Mouse (Mus musculus) embryonic facial prominence, embryonic 10.5 days (tissue): ENCODE results near the gene Cnot4. TPM values are rescaled to one million over a fixed set of nuclear protein-coding genes. Genes with fewer than 3 reads are reported as not detected.
A peak's percentile ranks its signal among the peaks of the same experiment; 100 is the strongest.

Experiments used
- DNase-seq: peaks from one replicate; pipeline ENCODE4 v3.0.0-alpha.2; 2017; ENCODE audit warnings: low spot score
- H3K27ac ChIP-seq: fragments of 300-500 bp; sonication (generic); replicated peaks from 2 replicates; pipeline ENCODE4 v1.5.1; 2016; ENCODE audit warnings: mild to moderate bottlenecking
- H3K27me3 ChIP-seq: fragments of 300-500 bp; sonication (generic); replicated peaks from 2 replicates; pipeline ENCODE4 v1.6.1; 2016; ENCODE audit warnings: low read depth, mild to moderate bottlenecking; ENCODE audit not compliant: poor library complexity, severe bottlenecking
- H3K36me3 ChIP-seq: fragments of 300-500 bp; sonication (generic); replicated peaks from 2 replicates; pipeline ENCODE4 v1.6.1; 2016; ENCODE audit warnings: mild to moderate bottlenecking, moderate library complexity
- H3K4me1 ChIP-seq: fragments of 300-500 bp; sonication (generic); 2 replicates; pipeline ENCODE4 v1.6.1; 2016
- H3K4me3 ChIP-seq: fragments of 300-500 bp; sonication (generic); 2 replicates; pipeline ENCODE4 v1.5.1; 2016; ENCODE audit warnings: mild to moderate bottlenecking, moderate library complexity
- H3K9me3 ChIP-seq: fragments of 300-500 bp; sonication (generic); 2 replicates; pipeline ENCODE4 v1.6.1; 2016; ENCODE audit warnings: mild to moderate bottlenecking
- WGBS: fragments of 180-500 bp; shearing (Covaris S2); methylation state at CpG from one replicate; pipeline ENCODE4 v1.1.7; 2016; 5-methylcytosine and 5-hydroxymethylcytosine counted together
- polyA plus RNA-seq: library from polyadenylated mRNA; unstranded; fragments of >200 nt; fragmentation: Nextera tagmentation; extraction: Ambion mirVana; gene quantifications from 2 replicates; pipeline ENCODE4 v1.2.1, GENCODE M21; 2016

Gene Cnot4
- polyA plus RNA-seq, 1 experiment from 2014 or later: 30.1 TPM

DNA sequence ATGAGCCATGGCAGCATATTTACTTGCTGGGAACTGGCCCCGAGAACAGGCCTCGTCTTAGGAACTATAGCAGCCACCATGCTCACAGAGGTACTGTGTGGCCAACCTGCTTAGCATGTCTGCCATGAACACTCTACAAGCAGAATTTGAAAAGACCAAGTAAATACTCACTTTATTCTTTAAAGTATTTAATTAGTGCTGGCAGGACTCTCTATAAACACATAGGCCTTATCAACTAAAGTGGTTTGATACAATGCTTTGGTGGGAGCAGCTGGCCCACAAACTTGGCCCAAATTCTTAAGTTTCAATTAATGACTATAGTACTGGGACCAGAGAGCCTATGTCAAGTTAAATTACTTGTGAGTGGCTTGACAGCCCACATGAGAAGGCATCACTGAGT lies 105.5 kb downstream of the Cnot4 start:
- H3K4me1 ChIP-seq: peaks cover 20% of the 10 kb centered on the region
- WGBS: 96% methylated on average over 2 of the region's 2 CpGs
- no peak overlapping the region for H3K27ac ChIP-seq
- no peaks in the 10 kb centered on the region for H3K27me3 ChIP-seq
- DNase-seq: no peak
- peaks cover 3% of the 10 kb centered on the region for H3K36me3 ChIP-seq
- no peaks in the 10 kb centered on the region for H3K9me3 ChIP-seq
- no peak overlapping the region for H3K4me3 ChIP-seq

DNA sequence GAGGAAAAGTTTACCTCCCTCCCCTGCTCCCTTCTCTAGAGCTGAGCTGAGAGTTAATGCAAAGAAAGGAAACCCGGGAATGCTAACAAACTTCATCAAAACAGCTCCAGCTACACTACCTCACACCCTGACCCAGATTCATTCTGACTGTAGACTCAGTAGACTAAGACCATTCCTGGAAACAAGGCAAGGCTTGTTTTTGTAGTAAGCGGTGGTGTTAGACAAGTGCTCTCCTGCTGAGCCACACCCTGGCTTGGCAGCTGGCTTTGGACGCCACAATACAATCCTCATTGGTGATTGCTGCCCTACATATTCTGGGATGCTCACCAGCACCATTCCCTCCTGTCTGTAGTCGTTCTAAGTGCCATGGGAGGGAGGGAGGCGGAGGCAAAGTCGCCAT lies 106.3 kb downstream of the Cnot4 start:
- WGBS: 71% methylated on average over 6 of the region's 6 CpGs
- no peaks in the 10 kb centered on the region for H3K9me3 ChIP-seq
- no peaks in the 10 kb centered on the region for H3K27me3 ChIP-seq

GRCm38 (mm10) chr6:35016624-35017023 lies 116.9 kb downstream of the Cnot4 start:
- Histone ChIP-seq H3K36me3 (peaks cover 12% of the 10 kb centered on the region), H3K27ac (no peak overlapping the region), H3K4me1 (peaks cover 15% of the 10 kb centered on the region), H3K4me3 (no peak overlapping the region), H3K9me3 (no peaks in the 10 kb centered on the region), H3K27me3 (no peaks in the 10 kb centered on the region)
- WGBS: 89% methylated on average over 5 of the region's 5 CpGs
- no peak for DNase-seq

More for the DNA sequence above, 106.3 kb downstream of the Cnot4 start:
- DNase-seq: no peak
- Histone ChIP-seq H3K4me3 (no peak overlapping the region), H3K4me1 (peaks cover 22% of the 10 kb centered on the region), H3K36me3 (peaks cover 10% of the 10 kb centered on the region), H3K27ac (no peak overlapping the region)

- peak; percentile 60 for DNase-seq
- 63% methylated on average over 1 of the region's 1 CpGs for WGBS
- no peaks in the 10 kb centered on the region for H3K27me3 ChIP-seq
- H3K27ac ChIP-seq: no peak overlapping the region; the same call in 1 of the 2 replicates
- peaks cover 18% of the 10 kb centered on the region for H3K4me1 ChIP-seq
- H3K9me3 ChIP-seq: no peaks in the 10 kb centered on the region
- H3K4me3 ChIP-seq: no peak overlapping the region
- no peaks in the 10 kb centered on the region for H3K36me3 ChIP-seq
Observed at GRCm38 (mm10) chr6:35011953-35012352, 121.6 kb downstream of the Cnot4 start.

DNA sequence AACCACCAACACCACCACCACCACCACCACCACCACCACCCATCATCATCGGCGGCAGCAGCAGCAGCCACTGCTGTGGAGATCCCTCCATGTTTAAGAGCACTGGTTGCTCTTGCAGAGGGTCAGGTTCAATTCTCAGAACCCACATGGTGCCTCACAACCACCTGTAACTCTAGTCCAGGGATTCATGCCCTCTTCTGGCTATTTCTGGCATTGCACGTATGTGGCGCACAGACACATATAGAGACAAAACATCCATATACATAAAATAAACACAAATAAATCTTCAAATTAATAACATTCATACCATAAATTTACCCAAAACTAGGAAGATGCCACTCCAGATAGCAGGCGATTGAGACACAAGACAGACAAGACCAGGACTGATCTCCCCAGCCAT lies 122.8 kb downstream of the Cnot4 start:
- no peaks in the 10 kb centered on the region for H3K9me3 ChIP-seq
- WGBS: 92% methylated on average over 5 of the region's 5 CpGs
- H3K4me3 ChIP-seq: no peak overlapping the region
- no peak for DNase-seq
- no peak overlapping the region for H3K27ac ChIP-seq
- no peaks in the 10 kb centered on the region for H3K36me3 ChIP-seq
- no peaks in the 10 kb centered on the region for H3K27me3 ChIP-seq
- H3K4me1 ChIP-seq: peaks cover 18% of the 10 kb centered on the region

DNA sequence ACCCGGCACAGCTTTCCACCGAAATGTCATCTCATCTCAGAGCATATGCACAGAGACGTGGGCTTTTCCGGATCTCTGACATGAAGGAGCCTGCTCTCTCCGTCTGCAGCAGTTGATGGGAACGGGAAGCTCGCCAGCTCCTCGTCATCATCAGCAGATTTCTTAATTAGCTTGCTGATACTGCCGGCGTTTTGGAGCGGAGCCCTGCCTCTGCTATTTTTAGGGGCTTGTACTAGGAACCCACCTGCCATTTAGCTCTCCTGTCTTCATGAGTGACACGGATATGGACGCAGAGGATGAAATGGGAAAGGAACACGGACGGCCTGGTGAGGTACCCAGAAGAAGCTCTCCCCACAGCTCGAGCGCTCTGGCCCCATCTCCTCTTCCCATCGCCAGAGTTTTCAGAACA lies 131.3 kb downstream of the Cnot4 start:
- H3K4me3 ChIP-seq: no peak overlapping the region
- no peak for DNase-seq
- peaks cover 8% of the 10 kb centered on the region for H3K4me1 ChIP-seq
- H3K36me3 ChIP-seq: no peaks in the 10 kb centered on the region
- WGBS: 90% methylated on average over 18 of the region's 18 CpGs
- H3K27me3 ChIP-seq: no peaks in the 10 kb centered on the region
- H3K9me3 ChIP-seq: 0 out of 2 replicates have a peak, but pooled peaks cover 2% of the 10 kb centered on the region
- H3K27ac ChIP-seq: no peak overlapping the region

GRCm38 (mm10) chr6:34999101-34999500 lies 134.4 kb downstream of the Cnot4 start:
- peaks cover 18% of the 10 kb centered on the region for H3K4me1 ChIP-seq
- H3K4me3 ChIP-seq: peak overlapping the region; percentile 23
- H3K9me3 ChIP-seq: no peaks in the 10 kb centered on the region
- no peaks in the 10 kb centered on the region for H3K36me3 ChIP-seq
- H3K27ac ChIP-seq: peak overlapping the region; percentile 57; the same call in 1 of the 2 replicates
- WGBS: 11% methylated on average over 4 of the region's 4 CpGs
- no peaks in the 10 kb centered on the region for H3K27me3 ChIP-seq
- peak; percentile 44 for DNase-seq

DNA sequence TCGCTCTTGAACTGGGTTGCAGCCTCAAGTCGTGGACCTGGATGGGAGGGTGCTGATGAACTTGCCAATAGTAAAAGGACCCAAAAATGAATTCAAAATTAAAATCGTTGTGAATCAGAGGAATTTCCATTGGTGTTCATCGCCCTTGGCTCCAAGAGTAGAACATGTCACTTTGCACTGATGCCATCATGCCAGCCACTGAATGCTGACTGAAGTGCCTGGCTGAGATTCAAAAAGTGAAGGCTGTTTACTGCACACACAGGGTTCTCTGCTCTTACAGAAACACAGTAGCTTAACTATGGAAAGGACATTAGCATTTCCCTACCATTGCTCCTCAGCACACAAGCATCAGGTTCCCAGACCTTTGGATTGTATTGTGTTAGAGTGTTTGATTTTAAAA lies 137.0 kb downstream of the Cnot4 start:
- H3K9me3 ChIP-seq: no peaks in the 10 kb centered on the region
- H3K36me3 ChIP-seq: no peaks in the 10 kb centered on the region
- 0 out of 2 replicates have a peak, but pooled peaks cover 6% of the 10 kb centered on the region for H3K27me3 ChIP-seq
- H3K27ac ChIP-seq: no peak overlapping the region
- DNase-seq: no peak
- WGBS: 80% methylated on average over 4 of the region's 4 CpGs
- no peak overlapping the region for H3K4me3 ChIP-seq
- peaks cover 18% of the 10 kb centered on the region for H3K4me1 ChIP-seq

GRCm38 (mm10) chr6:34995265-34995681 lies 138.3 kb downstream of the Cnot4 start:
- peak; percentile 89 for DNase-seq
- WGBS: 6% methylated on average over 13 of the region's 13 CpGs
- Histone ChIP-seq H3K27ac (peak overlapping the region; percentile 79), H3K4me3 (peak overlapping the region; percentile 52), H3K27me3 (0 out of 2 replicates have a peak, but pooled peaks cover 6% of the 10 kb centered on the region), H3K4me1 (peaks cover 18% of the 10 kb centered on the region), H3K36me3 (no peaks in the 10 kb centered on the region), H3K9me3 (no peaks in the 10 kb centered on the region)

DNA sequence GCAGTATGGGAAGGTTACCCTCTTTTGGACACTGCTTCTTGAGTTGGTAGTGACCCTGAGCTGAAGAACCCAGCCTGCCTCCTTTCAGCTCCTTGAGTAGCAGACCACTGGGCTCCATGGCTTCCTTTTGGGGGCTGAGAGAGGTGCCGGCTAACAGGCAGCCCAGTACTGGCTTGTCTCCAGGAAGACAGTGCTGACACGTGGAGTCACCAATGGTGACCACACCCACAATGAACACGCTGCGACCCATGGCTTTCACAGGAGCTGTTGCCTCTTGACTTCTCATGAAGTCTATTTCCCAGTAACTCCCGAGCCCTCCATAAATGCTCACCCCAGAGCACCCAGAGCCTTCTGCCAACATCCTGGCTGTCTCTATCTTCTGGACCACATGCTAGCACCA lies 138.8 kb downstream of the Cnot4 start:
- peak overlapping the region; percentile 52 for H3K4me3 ChIP-seq
- 0 out of 2 replicates have a peak, but pooled peaks cover 6% of the 10 kb centered on the region for H3K27me3 ChIP-seq
- H3K36me3 ChIP-seq: no peaks in the 10 kb centered on the region
- WGBS: 75% methylated on average over 5 of the region's 5 CpGs
- DNase-seq: no peak
- no peaks in the 10 kb centered on the region for H3K9me3 ChIP-seq
- peaks cover 20% of the 10 kb centered on the region for H3K4me1 ChIP-seq
- peak overlapping the region; percentile 79; the same call in 1 of the 2 replicates for H3K27ac ChIP-seq

GRCm38 (mm10) chr6:34989263-34989662 lies 144.3 kb downstream of the Cnot4 start:
- peak; percentile 37 for DNase-seq
- Histone ChIP-seq H3K27ac (no peak overlapping the region), H3K27me3 (peaks cover 25% of the 10 kb centered on the region; the same call in 1 of the 2 replicates), H3K4me3 (no peak overlapping the region), H3K36me3 (no peaks in the 10 kb centered on the region), H3K9me3 (no peaks in the 10 kb centered on the region), H3K4me1 (peaks cover 27% of the 10 kb centered on the region)
- 55% methylated on average over 6 of the region's 6 CpGs for WGBS

- peak within 1 kb of the TSS; percentile 39 for H3K4me3 ChIP-seq
- H3K36me3 ChIP-seq: no peaks in the 10 kb centered on the region
- H3K4me1 ChIP-seq: peaks cover 27% of the 10 kb centered on the region
- peak within 1 kb of the TSS; percentile 52 for H3K27ac ChIP-seq
- peak; percentile 58 for DNase-seq
- 10% methylated on average over 20 of the region's 20 CpGs for WGBS
- H3K27me3 ChIP-seq: peaks cover 25% of the 10 kb centered on the region; the same call in 1 of the 2 replicates
- H3K9me3 ChIP-seq: no peaks in the 10 kb centered on the region
Observed at GRCm38 (mm10) chr6:34988081-34988761, 145.3 kb downstream of the Cnot4 start, which contains the start of gene Slc23a4. Gene Slc23a4, minus strand, starts transcription at chr6:34988404.

DNA sequence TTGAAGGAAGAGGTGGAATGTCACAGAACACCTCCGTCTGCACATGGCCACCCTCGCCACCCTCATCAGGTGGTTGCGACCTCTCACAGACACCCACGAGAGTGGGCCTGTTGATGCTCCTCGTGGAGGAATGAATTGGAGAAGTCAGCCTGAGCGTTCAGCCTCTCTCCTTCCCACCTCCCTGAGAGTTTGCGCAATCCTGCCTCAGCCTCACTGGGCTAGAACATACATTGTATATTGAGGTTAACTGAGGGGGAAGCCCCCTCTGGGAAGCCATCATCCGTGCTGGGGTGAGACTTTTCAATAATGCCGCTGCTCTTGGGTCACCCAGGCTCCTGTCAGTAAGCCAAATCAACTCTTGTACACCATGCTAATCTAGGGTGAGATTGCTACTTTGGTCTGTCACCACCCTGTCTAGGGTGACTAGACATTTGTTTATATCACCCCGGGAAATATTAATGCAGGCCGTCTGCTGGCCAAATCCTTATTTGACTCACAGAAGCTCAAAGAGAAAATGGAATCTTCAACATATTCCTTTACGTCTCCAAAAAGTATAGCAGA lies 146.4 kb downstream of the Cnot4 start:
- no peak for DNase-seq
- Histone ChIP-seq H3K4me1 (peaks cover 27% of the 10 kb centered on the region), H3K27ac (no peak overlapping the region), H3K27me3 (peaks cover 24% of the 10 kb centered on the region; the same call in 1 of the 2 replicates), H3K4me3 (no peak overlapping the region), H3K9me3 (no peaks in the 10 kb centered on the region), H3K36me3 (no peaks in the 10 kb centered on the region)
- 91% methylated on average over 12 of the region's 12 CpGs for WGBS
